Mouse (Mus musculus): Measurements from ENCODE around the gene Gm14327.
"Not testable (repeated sequence)": the region's sequence is repeated elsewhere in the genome, so short reads cannot be mapped to it uniquely, and the experiment has no call there.

The Gm14327 gene

GRCm38 (mm10) chr2:177897046-177897578 lies at the start of gene Gm14327:
Gene Gm14327 (plus strand): TSS chr2:177897096.
- DNase-seq (ENCODE audit: low spot score), result not testable (repeated sequence)

GRCm38 (mm10) chr2:177862254-177862653 lies 34.6 kb upstream of the Gm14327 start:
- not testable (repeated sequence) for DNase-seq (ENCODE audit: low spot score)

GRCm38 (mm10) chr2:177887743-177888142 lies 9.2 kb upstream of the Gm14327 start:
- not testable (repeated sequence) for DNase-seq (ENCODE audit: low spot score)

GRCm38 (mm10) chr2:177898171-177898570 lies 1.3 kb downstream of the Gm14327 start:
- not testable (repeated sequence) for DNase-seq (ENCODE audit: low spot score)

- DNase-seq (ENCODE audit: low spot score), result not testable (repeated sequence)
Measured at GRCm38 (mm10) chr2:177903276-177903675, 6.4 kb downstream of the Gm14327 start.

GRCm38 (mm10) chr2:177925563-177926103 lies 28.7 kb downstream of the Gm14327 start, which contains the start of gene Zfp972:
Gene Zfp972 (minus strand): TSS chr2:177925613.
- not testable (repeated sequence) for DNase-seq (ENCODE audit: low spot score)

Measured in ovary, postnatal 36 days (tissue).